Mouse (Mus musculus) neural tube, embryonic 14.5 days (tissue): ENCODE data around the gene Rnf130. TPM values are rescaled to one million over a fixed set of nuclear protein-coding genes. Genes with fewer than 3 reads are reported as not detected.

Source experiments
- ATAC-seq: fragments of 200-750 bp; cut with Nextera tagmentation; 2 replicates; pipeline ENCODE4 v1.8.0; 2017; ENCODE audit warnings: low read depth, mild to moderate bottlenecking, moderate TSS enrichment, moderate library complexity
- H3K27ac ChIP-seq: fragments of 300-500 bp; sonication (generic); 2 replicates; pipeline ENCODE4 v1.5.1; 2014; ENCODE audit warnings: low read depth, mild to moderate bottlenecking, control low read depth, low read length, moderate library complexity, mixed read lengths
- H3K27me3 ChIP-seq: fragments of 300-500 bp; sonication (generic); 2 replicates; pipeline ENCODE4 v1.6.1; 2014; ENCODE audit warnings: low read length; ENCODE audit not compliant: control insufficient read depth, insufficient read depth
- H3K36me3 ChIP-seq: fragments of 300-500 bp; sonication (generic); 2 replicates; pipeline ENCODE4 v1.6.1; 2014; ENCODE audit warnings: low read length, mixed read lengths; ENCODE audit not compliant: control insufficient read depth, insufficient read depth
- H3K4me1 ChIP-seq: fragments of 300-500 bp; sonication (generic); 2 replicates; pipeline ENCODE4 v1.6.1; 2014; ENCODE audit warnings: low read length; ENCODE audit not compliant: control insufficient read depth, insufficient read depth
- H3K4me2 ChIP-seq: fragments of 300-500 bp; sonication (generic); 2 replicates; pipeline ENCODE4 v1.6.1; 2014; ENCODE audit warnings: mild to moderate bottlenecking, low read depth, low read length, control low read depth
- H3K4me3 ChIP-seq: fragments of 300-500 bp; sonication (generic); 2 replicates; pipeline ENCODE4 v1.5.1; 2014; ENCODE audit warnings: low read depth, low read length, control low read depth, mixed read lengths
- H3K9ac ChIP-seq: fragments of 300-500 bp; sonication (generic); replicated peaks from 2 replicates; pipeline ENCODE4 v1.6.1; 2014; ENCODE audit warnings: low read depth, mild to moderate bottlenecking, control low read depth, low read length, mixed read lengths
- H3K9me3 ChIP-seq: fragments of 300-500 bp; sonication (generic); 2 replicates; pipeline ENCODE4 v1.6.1; 2016; ENCODE audit warnings: low read length; ENCODE audit not compliant: control insufficient read depth
- WGBS: fragments of 180-500 bp; shearing (Covaris S2); extraction: QIAGEN DNeasy Blood & Tissue Kit; methylation state at CpG from one replicate; pipeline ENCODE4 v1.1.7; 2014; 5-methylcytosine and 5-hydroxymethylcytosine counted together
- polyA plus RNA-seq: library from polyadenylated mRNA; unstranded; fragments of >200 nt; fragmentation: Nextera tagmentation; extraction: Ambion mirVana; gene quantifications from 2 replicates; pipeline ENCODE4 v1.2.1, GENCODE M21; 2014

The Rnf130 gene
- polyA plus RNA-seq, 1 experiment from 2014 or later: 64.4 TPM

GRCm38 (mm10) chr11:50035726-50036125 lies 10.6 kb downstream of the Rnf130 start:
- no peaks in the 10 kb centered on the region for H3K36me3 ChIP-seq
- no peak overlapping the region for H3K4me2 ChIP-seq
- H3K27ac ChIP-seq: no peak overlapping the region
- no peak overlapping the region for H3K4me3 ChIP-seq
- no peaks in the 10 kb centered on the region for H3K27me3 ChIP-seq
- WGBS: 88% methylated on average over 3 of the region's 3 CpGs
- no peak for ATAC-seq
- no peaks in the 10 kb centered on the region for H3K9me3 ChIP-seq
- no peak overlapping the region for H3K9ac ChIP-seq
- H3K4me1 ChIP-seq: no peaks in the 10 kb centered on the region; the same call in 1 of the 2 replicates

- Histone ChIP-seq H3K36me3 (no peaks in the 10 kb centered on the region), H3K4me2 (no peak overlapping the region), H3K27me3 (no peaks in the 10 kb centered on the region), H3K4me1 (no peaks in the 10 kb centered on the region; the same call in 1 of the 2 replicates), H3K27ac (no peak overlapping the region), H3K9me3 (no peaks in the 10 kb centered on the region), H3K4me3 (no peak overlapping the region), H3K9ac (no peak overlapping the region)
- ATAC-seq: no peak
- 93% methylated on average over 4 of the region's 4 CpGs for WGBS
Observed at GRCm38 (mm10) chr11:50036781-50037460, 11.8 kb downstream of the Rnf130 start.

- Histone ChIP-seq H3K4me3 (no peak overlapping the region), H3K9ac (no peak overlapping the region), H3K4me1 (no peaks in the 10 kb centered on the region), H3K36me3 (no peaks in the 10 kb centered on the region), H3K9me3 (no peaks in the 10 kb centered on the region), H3K27me3 (no peaks in the 10 kb centered on the region), H3K27ac (no peak overlapping the region), H3K4me2 (no peak overlapping the region)
- no peak for ATAC-seq
- 89% methylated on average over 1 of the region's 1 CpGs for WGBS
Observed at GRCm38 (mm10) chr11:50038757-50039156, 13.6 kb downstream of the Rnf130 start.

- no peak overlapping the region for H3K4me3 ChIP-seq
- no peaks in the 10 kb centered on the region for H3K9me3 ChIP-seq
- 74% methylated on average over 3 of the region's 3 CpGs for WGBS
- no peak overlapping the region for H3K4me2 ChIP-seq
- H3K27ac ChIP-seq: no peak overlapping the region
- H3K9ac ChIP-seq: no peak overlapping the region
- no peaks in the 10 kb centered on the region for H3K27me3 ChIP-seq
- no peaks in the 10 kb centered on the region for H3K4me1 ChIP-seq
- no peak for ATAC-seq
- H3K36me3 ChIP-seq: no peaks in the 10 kb centered on the region
Observed at GRCm38 (mm10) chr11:50041148-50041547, 16.0 kb downstream of the Rnf130 start.

- Histone ChIP-seq H3K36me3 (no peaks in the 10 kb centered on the region), H3K9ac (no peak overlapping the region), H3K4me2 (no peak overlapping the region), H3K27me3 (no peaks in the 10 kb centered on the region), H3K4me3 (no peak overlapping the region), H3K9me3 (no peaks in the 10 kb centered on the region), H3K4me1 (no peaks in the 10 kb centered on the region), H3K27ac (no peak overlapping the region)
- WGBS: 88% methylated on average over 4 of the region's 4 CpGs
- no peak for ATAC-seq
Observed at GRCm38 (mm10) chr11:50042345-50042997, 17.3 kb downstream of the Rnf130 start.

DNA sequence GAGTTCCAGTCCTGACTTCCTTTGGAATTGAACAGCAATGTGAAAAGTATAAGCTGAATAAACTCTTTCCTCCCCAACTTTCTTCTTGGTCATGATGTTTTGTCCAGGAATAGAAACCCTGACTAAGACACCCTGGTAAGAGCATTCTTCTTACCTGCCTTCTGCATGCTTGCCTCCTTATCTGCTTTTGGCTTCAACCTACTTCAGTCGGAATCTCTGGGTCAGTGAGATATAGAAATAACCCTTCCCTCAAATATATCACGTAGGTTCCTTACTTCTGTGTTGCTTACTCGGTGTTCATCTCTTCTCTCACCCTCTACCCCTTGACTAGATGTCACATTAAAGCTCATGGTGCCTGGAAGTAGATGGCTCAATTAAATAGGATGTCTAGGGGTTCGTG lies 19.3 kb downstream of the Rnf130 start:
- Histone ChIP-seq H3K4me2 (no peak overlapping the region), H3K36me3 (no peaks in the 10 kb centered on the region), H3K4me1 (no peaks in the 10 kb centered on the region), H3K27ac (no peak overlapping the region), H3K9ac (no peak overlapping the region), H3K9me3 (no peaks in the 10 kb centered on the region), H3K27me3 (no peaks in the 10 kb centered on the region), H3K4me3 (no peak overlapping the region)
- 94% methylated on average over 4 of the region's 4 CpGs for WGBS
- ATAC-seq: no peak

GRCm38 (mm10) chr11:50047610-50048009 lies 22.5 kb downstream of the Rnf130 start:
- Histone ChIP-seq H3K36me3 (no peaks in the 10 kb centered on the region), H3K4me1 (no peaks in the 10 kb centered on the region), H3K9me3 (no peaks in the 10 kb centered on the region), H3K4me2 (no peak overlapping the region), H3K4me3 (no peak overlapping the region), H3K27ac (no peak overlapping the region), H3K27me3 (no peaks in the 10 kb centered on the region), H3K9ac (no peak overlapping the region)
- no peak for ATAC-seq
- 79% methylated on average over 1 of the region's 1 CpGs for WGBS

DNA sequence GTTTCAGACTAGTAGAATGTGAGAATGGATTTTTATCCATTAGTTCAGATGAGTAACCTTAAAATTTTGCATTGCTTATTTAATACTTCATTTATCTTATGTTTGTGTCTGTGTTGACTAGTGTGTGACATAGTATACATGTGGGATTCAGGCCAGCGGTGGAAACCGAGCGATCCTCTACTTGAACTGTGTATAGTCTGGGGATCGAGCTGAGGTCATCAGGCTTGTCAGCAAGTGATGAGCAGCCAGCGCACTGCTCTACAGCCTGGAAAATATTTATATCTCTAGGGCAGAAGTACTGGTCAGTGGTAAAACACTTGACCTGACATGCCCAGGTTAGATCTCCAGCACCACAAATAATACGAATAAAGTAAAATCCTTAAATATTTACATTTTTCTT lies 23.0 kb downstream of the Rnf130 start:
- WGBS: 72% methylated on average over 6 of the region's 6 CpGs
- H3K4me3 ChIP-seq: no peak overlapping the region

GRCm38 (mm10) chr11:50050392-50050791 lies 25.2 kb downstream of the Rnf130 start:
- H3K4me1 ChIP-seq: no peaks in the 10 kb centered on the region
- H3K36me3 ChIP-seq: no peaks in the 10 kb centered on the region
- no peaks in the 10 kb centered on the region for H3K27me3 ChIP-seq
- H3K4me2 ChIP-seq: no peak overlapping the region
- H3K9me3 ChIP-seq: no peaks in the 10 kb centered on the region
- no peak overlapping the region for H3K27ac ChIP-seq
- H3K9ac ChIP-seq: no peak overlapping the region
- no peak for ATAC-seq
- no peak overlapping the region for H3K4me3 ChIP-seq
- 82% methylated on average over 6 of the region's 6 CpGs for WGBS

More for the DNA sequence above, 23.0 kb downstream of the Rnf130 start:
- Histone ChIP-seq H3K4me2 (no peak overlapping the region), H3K27ac (no peak overlapping the region), H3K9me3 (no peaks in the 10 kb centered on the region), H3K4me1 (no peaks in the 10 kb centered on the region), H3K36me3 (no peaks in the 10 kb centered on the region), H3K27me3 (no peaks in the 10 kb centered on the region), H3K9ac (no peak overlapping the region)
- no peak for ATAC-seq
